Mouse (Mus musculus) intestine, embryonic 16.5 days (tissue): ENCODE measurements around the gene Hoga1. TPM values are rescaled to one million over a fixed set of nuclear protein-coding genes. Genes with fewer than 3 reads are reported as not detected.
"Not testable (repeated sequence)": the region's sequence is repeated elsewhere in the genome, so short reads cannot be mapped to it uniquely, and the experiment has no call there.

Experiments
- ATAC-seq: fragments of 200-750 bp; cut with Nextera tagmentation; 2 replicates; pipeline ENCODE4 v1.8.0; 2017; ENCODE audit warnings: moderate TSS enrichment, moderate library complexity
- H3K27ac ChIP-seq: fragments of 300-500 bp; sonication (generic); 2 replicates; pipeline ENCODE4 v1.5.1; 2014; ENCODE audit warnings: mild to moderate bottlenecking, low read length
- H3K27me3 ChIP-seq: fragments of 300-500 bp; sonication (generic); replicated peaks from 2 replicates; pipeline ENCODE4 v1.6.1; 2014; ENCODE audit warnings: low read length, control low read depth, mixed read lengths; ENCODE audit not compliant: control insufficient read depth, insufficient read depth
- H3K36me3 ChIP-seq: fragments of 300-500 bp; sonication (generic); 2 replicates; pipeline ENCODE4 v1.6.1; 2014; ENCODE audit warnings: low read length, control low read depth; ENCODE audit not compliant: control insufficient read depth, insufficient read depth
- H3K4me1 ChIP-seq: fragments of 300-500 bp; sonication (generic); 2 replicates; pipeline ENCODE4 v1.6.1; 2014; ENCODE audit warnings: low read length, control low read depth, mixed read lengths; ENCODE audit not compliant: control insufficient read depth, insufficient read depth
- H3K4me2 ChIP-seq: fragments of 300-500 bp; sonication (generic); 2 replicates; pipeline ENCODE4 v1.6.1; 2014; ENCODE audit warnings: low read depth, low read length, control low read depth
- H3K4me3 ChIP-seq: fragments of 300-500 bp; sonication (generic); 2 replicates; pipeline ENCODE4 v1.5.1; 2014; ENCODE audit warnings: mild to moderate bottlenecking, low read length
- H3K9ac ChIP-seq: fragments of 300-500 bp; sonication (generic); 2 replicates; pipeline ENCODE4 v1.6.1; 2014; ENCODE audit warnings: low read depth, low read length
- H3K9me3 ChIP-seq: fragments of 300-500 bp; sonication (generic); 2 replicates; pipeline ENCODE4 v1.6.1; 2016; ENCODE audit warnings: low read length, control low read depth; ENCODE audit not compliant: control insufficient read depth
- WGBS: fragments of 180-500 bp; shearing (Covaris S2); extraction: QIAGEN DNeasy Blood & Tissue Kit; methylation state at CpG from one replicate; pipeline ENCODE4 v1.1.7; 2014; 5-methylcytosine and 5-hydroxymethylcytosine counted together
- polyA plus RNA-seq: library from polyadenylated mRNA; unstranded; fragments of >200 nt; fragmentation: Nextera tagmentation; extraction: Ambion mirVana; gene quantifications from 2 replicates; pipeline ENCODE4 v1.2.1, GENCODE M21; 2015

The Hoga1 gene
- polyA plus RNA-seq, 1 experiment from 2014 or later = 2.7 TPM

GRCm38 (mm10) chr19:42075051-42075450, 29.6 kb downstream of the Hoga1 start:
- H3K4me1 ChIP-seq = peaks cover 6% of the 10 kb centered on the region; the same call in 1 of the 2 replicates
- H3K36me3 ChIP-seq = no peaks in the 10 kb centered on the region
- no peaks in the 10 kb centered on the region for H3K27me3 ChIP-seq
- no peak overlapping the region for H3K4me3 ChIP-seq
- H3K9me3 ChIP-seq = no peaks in the 10 kb centered on the region
- H3K27ac ChIP-seq = no peak overlapping the region
- H3K9ac ChIP-seq = no peak overlapping the region
- 83% methylated on average over 2 of the region's 2 CpGs for WGBS
- no peak for ATAC-seq
- H3K4me2 ChIP-seq = no peak overlapping the region

- WGBS = 91% methylated on average over 16 of the region's 16 CpGs
- Histone ChIP-seq H3K27ac (no peak overlapping the region), H3K4me1 (peaks cover 6% of the 10 kb centered on the region; the same call in 1 of the 2 replicates), H3K9me3 (no peaks in the 10 kb centered on the region), H3K4me2 (no peak overlapping the region), H3K27me3 (no peaks in the 10 kb centered on the region), H3K9ac (no peak overlapping the region), H3K36me3 (no peaks in the 10 kb centered on the region), H3K4me3 (no peak overlapping the region)
- no peak for ATAC-seq
Measured at GRCm38 (mm10) chr19:42075992-42076391, 30.6 kb downstream of the Hoga1 start.

GRCm38 (mm10) chr19:42078566-42078965, 33.2 kb downstream of the Hoga1 start:
- Histone ChIP-seq H3K27me3 (no peaks in the 10 kb centered on the region), H3K4me3 (no peak overlapping the region), H3K36me3 (no peaks in the 10 kb centered on the region), H3K4me2 (no peak overlapping the region), H3K27ac (no peak overlapping the region), H3K9ac (no peak overlapping the region), H3K4me1 (no peaks in the 10 kb centered on the region), H3K9me3 (no peaks in the 10 kb centered on the region)
- ATAC-seq = no peak
- WGBS = 94% methylated on average over 8 of the region's 8 CpGs

- no peak for ATAC-seq
- H3K27me3 ChIP-seq = no peaks in the 10 kb centered on the region
- H3K4me2 ChIP-seq = no peak overlapping the region
- no peak overlapping the region for H3K27ac ChIP-seq
- no peaks in the 10 kb centered on the region for H3K9me3 ChIP-seq
- no peak overlapping the region for H3K9ac ChIP-seq
- H3K4me3 ChIP-seq = no peak overlapping the region
- no peaks in the 10 kb centered on the region for H3K36me3 ChIP-seq
- WGBS = 93% methylated on average over 12 of the region's 12 CpGs
- no peaks in the 10 kb centered on the region for H3K4me1 ChIP-seq
Measured at GRCm38 (mm10) chr19:42079006-42079405, 33.6 kb downstream of the Hoga1 start.

- Histone ChIP-seq H3K9ac (no peak overlapping the region), H3K27me3 (no peaks in the 10 kb centered on the region), H3K4me1 (no peaks in the 10 kb centered on the region), H3K27ac (peak overlapping the region; percentile 24; the same call in 1 of the 2 replicates), H3K9me3 (no peaks in the 10 kb centered on the region), H3K36me3 (no peaks in the 10 kb centered on the region), H3K4me2 (no peak overlapping the region), H3K4me3 (no peak overlapping the region)
- 68% methylated on average over 5 of the region's 5 CpGs for WGBS
- ATAC-seq = peak; percentile 75
Measured at GRCm38 (mm10) chr19:42079950-42080349, 34.5 kb downstream of the Hoga1 start.

- ATAC-seq = no peak
- no peak overlapping the region for H3K27ac ChIP-seq
- H3K4me2 ChIP-seq = no peak overlapping the region
- 85% methylated on average over 11 of the region's 11 CpGs for WGBS
- H3K9me3 ChIP-seq = no peaks in the 10 kb centered on the region
- H3K27me3 ChIP-seq = no peaks in the 10 kb centered on the region
- H3K36me3 ChIP-seq = no peaks in the 10 kb centered on the region
- no peak overlapping the region for H3K9ac ChIP-seq
- no peak overlapping the region for H3K4me3 ChIP-seq
- H3K4me1 ChIP-seq = peaks cover under 1% of the 10 kb centered on the region; the same call in 1 of the 2 replicates
Measured at GRCm38 (mm10) chr19:42080469-42080868, 35.1 kb downstream of the Hoga1 start.

GRCm38 (mm10) chr19:42081613-42082012, 36.2 kb downstream of the Hoga1 start:
- not testable (repeated sequence) for H3K4me2 ChIP-seq, H3K4me3 ChIP-seq, H3K27me3 ChIP-seq, H3K27ac ChIP-seq, H3K9me3 ChIP-seq, H3K9ac ChIP-seq, ATAC-seq, H3K36me3 ChIP-seq, H3K4me1 ChIP-seq
- WGBS = 90% methylated on average over 5 of the region's 5 CpGs

- Histone ChIP-seq H3K27me3 (no peaks in the 10 kb centered on the region), H3K4me2 (peak overlapping the region; percentile 93), H3K9me3 (no peaks in the 10 kb centered on the region), H3K27ac (no peak overlapping the region), H3K36me3 (no peaks in the 10 kb centered on the region), H3K4me3 (peak overlapping the region; percentile 66), H3K9ac (peak overlapping the region; percentile 73), H3K4me1 (peaks cover 14% of the 10 kb centered on the region)
- no peak for ATAC-seq
- 8% methylated on average over 10 of the region's 10 CpGs for WGBS
Measured at GRCm38 (mm10) chr19:42085690-42086089, 40.3 kb downstream of the Hoga1 start.

GRCm38 (mm10) chr19:42086166-42086565, 40.8 kb downstream of the Hoga1 start, which contains the start of gene Morn4:
Gene Morn4, minus strand, starts transcription at chr19:42086357.
- no peaks in the 10 kb centered on the region for H3K27me3 ChIP-seq
- under 1% methylated on average over 21 of the region's 21 CpGs for WGBS
- H3K9ac ChIP-seq = peak within 1 kb of the TSS; percentile 73
- H3K4me3 ChIP-seq = peak within 1 kb of the TSS; percentile 66
- H3K9me3 ChIP-seq = no peaks in the 10 kb centered on the region
- ATAC-seq = peak; percentile 47
- H3K27ac ChIP-seq = no peak within 1 kb of the TSS
- no peaks in the 10 kb centered on the region for H3K36me3 ChIP-seq
- H3K4me1 ChIP-seq = peaks cover 15% of the 10 kb centered on the region
- H3K4me2 ChIP-seq = peak within 1 kb of the TSS; percentile 93
